Mouse (Mus musculus): ENCODE measurements at regions not wholly inside any gene's neighbourhood (a gene's known extent, or its start where the extent isn't known, plus 50 kb on each side); places are given as distances from the start of the nearest gene placed in this dataset.

GRCm38 (mm10) chr14:80249882-80250281 lies 266.0 kb downstream of the Olfm4 start:
- no peak for DNase-seq

DNA sequence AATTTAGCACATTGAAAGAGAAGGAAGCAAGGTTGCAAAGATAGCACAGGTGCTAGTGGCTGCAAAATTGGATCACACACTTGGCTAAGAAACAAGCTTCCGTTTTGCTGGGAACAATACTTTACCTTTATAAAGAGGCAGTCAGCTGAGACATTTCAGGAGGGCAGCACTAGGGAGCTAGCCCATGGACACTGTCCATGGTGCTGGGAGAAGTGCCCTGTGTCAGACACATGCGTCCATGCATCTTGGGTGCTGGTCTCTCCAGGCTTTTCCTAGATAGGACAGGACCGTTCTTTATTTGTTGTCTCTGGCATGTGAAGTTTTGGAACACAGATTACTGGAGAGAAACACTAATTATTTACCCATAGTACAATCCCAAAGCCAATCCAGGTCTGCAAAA lies 273.2 kb downstream of the Olfm4 start:
- no peak for DNase-seq

DNA sequence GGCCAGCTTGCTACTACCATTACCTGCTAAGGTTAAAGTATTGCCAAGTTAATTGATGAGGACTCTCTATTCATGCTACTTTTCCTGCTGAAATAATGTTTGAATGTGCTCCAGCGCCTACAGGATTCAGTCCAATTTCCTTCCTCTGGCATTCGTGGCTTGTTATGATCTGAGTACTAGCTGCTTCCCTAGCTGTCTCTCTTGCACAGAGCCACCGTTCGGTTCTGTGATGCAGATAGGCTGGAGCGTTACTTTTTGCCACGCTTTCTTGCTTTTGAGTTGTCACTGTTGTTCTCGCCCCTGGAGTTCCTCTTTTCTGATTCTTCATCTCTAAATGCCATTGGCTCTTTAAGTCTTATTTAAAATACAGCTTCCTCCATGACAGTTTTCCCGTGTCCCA lies 279.3 kb downstream of the Olfm4 start:
- no peak for DNase-seq

DNA sequence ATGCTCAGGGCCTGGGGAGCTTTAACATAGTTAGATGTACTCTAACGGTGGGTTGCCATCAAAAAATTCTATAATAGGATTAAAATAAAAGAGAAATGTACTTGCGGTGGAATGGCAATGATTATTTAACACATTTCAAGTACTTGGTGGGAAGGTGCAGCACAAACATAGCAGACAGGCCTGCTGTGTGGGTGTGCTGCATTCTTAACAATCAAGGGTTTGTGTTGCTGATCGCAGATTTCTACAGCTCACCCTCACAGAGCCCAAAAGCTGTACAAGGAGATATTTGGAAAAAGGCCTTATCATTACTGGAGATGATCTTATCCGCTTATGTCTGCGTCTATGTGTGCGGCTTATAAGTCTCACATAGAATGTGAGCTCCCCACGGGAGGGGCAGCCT lies 281.2 kb downstream of the Olfm4 start:
- no peak for DNase-seq

GRCm38 (mm10) chr14:80269179-80269951 lies 285.5 kb downstream of the Olfm4 start:
- DNase-seq, result peak; percentile 58

- peak; percentile 31 for DNase-seq
Observed at GRCm38 (mm10) chr14:80270063-80270462, 286.2 kb downstream of the Olfm4 start.

DNA sequence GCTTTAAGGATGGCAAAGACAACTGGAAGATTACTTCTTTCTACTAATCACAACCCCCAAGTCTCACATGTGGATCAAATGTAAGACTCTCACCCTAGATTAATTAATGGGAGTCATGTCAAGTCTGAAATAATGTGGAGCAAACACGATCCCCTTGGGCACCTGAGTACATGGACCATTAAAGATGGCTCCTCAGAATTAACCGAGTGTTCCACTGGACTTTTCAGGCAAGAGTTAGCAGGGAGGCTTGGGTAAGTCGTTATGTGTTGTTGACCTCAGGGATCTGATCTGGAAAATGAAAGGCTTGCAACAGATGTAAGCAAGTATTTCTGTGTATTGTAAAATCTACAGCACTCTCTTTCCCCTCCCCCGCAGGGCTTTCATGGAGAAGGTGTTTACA lies 296.3 kb downstream of the Olfm4 start:
- DNase-seq, result no peak

DNA sequence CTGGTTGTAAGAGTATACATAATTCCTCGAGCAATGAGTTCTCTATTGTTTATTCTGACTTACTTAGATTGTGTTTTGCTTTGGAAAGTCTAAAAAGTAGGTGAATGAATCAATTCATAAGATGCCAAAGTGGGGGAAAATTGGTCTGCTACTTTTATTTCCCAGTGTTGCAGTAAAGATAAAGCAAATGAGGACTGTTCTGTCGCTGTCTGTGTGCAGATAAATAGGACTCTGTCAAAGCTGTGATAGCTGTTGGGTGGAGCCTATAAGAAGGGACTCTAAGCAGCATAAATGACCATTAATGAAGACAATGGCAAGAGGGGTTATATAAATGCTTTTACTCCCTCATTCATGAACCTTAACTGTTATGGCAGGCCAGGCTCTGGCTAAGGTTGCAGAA lies 299.8 kb downstream of the Olfm4 start:
- DNase-seq, result no peak

GRCm38 (mm10) chr14:80291360-80291759 lies 307.5 kb downstream of the Olfm4 start:
- no peak for DNase-seq

DNA sequence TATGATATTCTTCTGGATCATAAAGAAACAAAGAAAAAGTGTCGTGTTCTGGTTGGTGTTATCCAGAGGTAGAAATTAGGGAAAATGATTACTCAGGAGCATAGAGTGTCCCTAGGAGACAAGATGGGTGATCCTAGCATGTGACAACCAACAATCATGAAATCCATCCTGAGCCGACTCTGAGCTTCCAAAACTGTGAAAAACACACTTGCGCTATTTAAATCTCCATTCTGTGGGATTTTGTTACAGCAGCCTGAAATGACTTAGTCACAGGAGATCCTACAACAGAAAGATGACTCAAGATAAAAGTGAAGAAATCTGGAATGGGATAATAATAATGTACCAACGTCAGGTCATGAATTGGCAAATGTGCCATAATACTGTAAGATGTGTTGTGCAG lies 309.5 kb downstream of the Olfm4 start:
- DNase-seq, result no peak

GRCm38 (mm10) chr14:80329651-80330050 lies 345.8 kb downstream of the Olfm4 start:
- no peak for DNase-seq

DNA sequence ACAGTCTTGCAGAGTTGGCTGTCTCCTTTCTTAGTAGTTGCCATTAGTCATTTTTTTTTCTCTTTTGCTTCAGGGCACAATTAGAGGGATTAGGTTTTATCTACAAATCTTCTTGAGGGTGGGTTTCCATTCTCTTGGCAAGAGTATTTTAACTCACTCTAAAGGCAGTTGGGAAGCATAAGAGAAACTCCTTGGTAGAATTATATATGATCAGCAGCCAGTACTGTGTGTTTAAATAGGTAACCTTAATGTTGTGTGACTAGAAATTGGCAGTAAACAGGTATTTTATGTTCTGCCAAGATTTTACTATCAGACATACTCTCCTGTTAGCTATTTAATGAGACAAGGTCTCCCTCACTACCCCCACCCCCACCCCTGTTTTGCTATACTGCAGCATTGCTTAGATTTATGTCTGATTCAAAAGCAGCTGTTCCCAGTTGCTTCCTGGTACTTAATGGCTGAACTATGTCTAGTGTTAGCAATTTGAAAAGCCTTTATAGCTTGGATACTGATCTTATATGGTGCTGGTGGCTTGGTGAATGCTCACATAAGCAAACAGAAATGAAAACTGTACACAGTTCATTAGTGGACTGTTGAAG lies 378.2 kb downstream of the Olfm4 start:
- DNase-seq, result no peak

DNA sequence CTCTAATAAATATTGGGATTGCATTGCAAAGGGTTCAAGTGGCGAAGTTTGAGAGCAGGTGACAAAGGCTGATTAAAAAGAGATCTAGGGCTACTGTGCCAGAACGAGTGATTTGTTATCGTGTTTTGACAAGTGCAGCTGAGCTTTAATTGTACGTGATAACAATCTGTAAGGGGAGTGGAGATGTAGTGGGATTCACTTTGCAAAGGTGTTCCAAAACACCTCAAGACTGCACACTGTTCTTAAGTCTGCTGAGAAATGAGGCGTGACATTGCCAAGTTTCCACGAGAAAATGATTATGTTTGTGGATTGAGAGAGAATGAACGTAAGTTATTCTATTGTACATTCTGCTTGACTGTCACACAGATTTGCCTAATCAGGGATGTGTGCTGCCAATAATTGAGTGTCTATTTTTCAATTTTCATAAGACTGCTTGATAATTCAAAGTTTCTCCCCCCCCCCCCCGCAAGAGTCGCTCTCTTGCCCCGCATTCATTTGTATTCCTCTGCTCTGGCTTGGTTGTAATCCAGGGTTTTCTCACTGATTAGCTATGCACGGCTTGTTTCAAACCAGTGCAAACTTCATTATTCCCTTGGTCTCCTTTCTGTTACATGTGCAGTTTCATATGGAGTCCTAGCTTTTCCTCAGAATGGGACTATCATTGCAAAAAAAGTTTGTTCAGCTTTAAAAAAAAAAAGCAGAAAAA lies 385.7 kb downstream of the Olfm4 start:
- no peak for DNase-seq

DNA sequence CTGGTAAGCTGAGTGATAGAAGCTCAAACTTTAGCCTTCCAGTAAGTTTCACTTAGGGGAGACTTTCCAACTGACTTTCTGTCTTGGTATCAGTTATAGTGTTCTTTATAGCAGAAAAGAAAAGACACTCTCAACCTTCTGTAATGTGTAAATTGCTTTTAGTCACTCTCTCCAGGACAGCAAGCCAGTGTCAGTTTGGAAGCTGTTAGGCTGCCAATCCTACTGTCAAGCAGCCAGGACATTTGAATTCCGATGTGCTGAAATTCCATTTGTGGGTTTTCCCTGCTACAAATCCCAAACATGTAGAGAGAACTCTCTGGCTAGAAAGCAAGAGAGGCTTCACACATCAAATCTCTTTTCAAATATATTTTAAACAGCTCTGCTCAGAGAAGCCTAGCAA lies 390.4 kb downstream of the Olfm4 start:
- no peak for DNase-seq

DNA sequence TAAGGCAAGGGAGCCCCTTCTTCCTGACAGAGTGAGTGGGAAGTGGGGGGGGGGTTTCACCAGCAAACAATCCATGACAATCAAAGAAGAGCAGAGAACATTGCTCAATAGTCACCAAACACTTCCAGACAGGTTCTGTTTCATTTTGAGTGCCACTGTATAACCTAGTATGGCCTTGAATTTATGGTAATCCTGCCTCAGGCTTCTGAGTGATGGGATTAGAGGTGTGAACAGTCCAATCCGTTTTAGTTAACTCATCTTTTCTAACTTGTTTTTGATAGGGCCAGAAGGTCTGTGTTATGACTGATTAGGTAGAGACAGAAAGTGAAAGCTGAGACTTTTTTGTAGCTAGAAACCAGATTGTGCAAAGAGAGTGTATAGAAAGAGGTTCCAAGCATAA lies 393.2 kb downstream of the Olfm4 start:
- DNase-seq, result no peak

GRCm38 (mm10) chr14:80391418-80391817 lies 407.5 kb downstream of the Olfm4 start:
- DNase-seq, result no peak

DNA sequence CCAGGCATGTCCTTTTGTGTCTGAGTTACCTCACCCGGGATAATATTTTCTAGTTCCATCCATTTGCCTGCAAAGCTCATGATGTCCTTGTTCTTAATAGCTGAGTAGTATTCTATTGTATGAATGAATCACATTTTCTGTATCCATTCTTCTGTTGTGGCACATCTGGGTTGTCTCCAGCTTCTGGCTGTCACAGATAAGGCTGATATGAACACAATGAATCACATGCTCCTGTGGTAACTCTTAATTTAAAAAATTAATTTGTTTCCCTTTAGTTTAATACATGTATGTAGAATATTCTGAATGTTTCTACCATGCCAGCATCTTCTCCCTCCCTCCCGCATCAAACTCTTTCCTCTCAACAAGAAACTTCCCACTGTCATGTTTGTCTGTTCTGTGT lies 424.4 kb downstream of the Olfm4 start:
- DNase-seq, result no peak

DNA sequence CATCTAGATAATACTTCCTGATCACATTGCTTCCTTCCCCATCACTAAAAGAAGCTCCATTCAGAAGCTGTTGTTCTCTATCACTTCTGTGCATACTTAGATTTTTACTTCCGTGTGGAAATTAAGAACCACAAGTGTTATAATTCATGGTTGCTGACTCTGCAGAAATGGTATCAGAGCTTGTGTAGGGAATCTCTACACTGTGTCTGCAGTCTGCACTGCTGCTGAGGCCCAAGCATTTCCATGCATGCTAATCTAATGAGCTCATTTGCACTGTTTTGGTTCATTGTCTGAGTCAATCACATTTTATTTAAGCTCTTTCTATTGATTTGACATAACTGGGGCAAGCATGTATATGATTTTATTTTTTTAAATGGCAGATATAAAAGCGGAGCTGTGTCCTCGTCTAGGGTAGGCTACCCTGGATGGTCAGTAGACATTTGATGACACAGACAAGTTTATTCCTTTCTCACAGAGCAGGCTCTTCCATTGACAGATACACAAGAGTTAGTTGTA lies 435.0 kb downstream of the Olfm4 start:
- DNase-seq, result no peak

GRCm38 (mm10) chr14:80443820-80444219 lies 459.9 kb downstream of the Olfm4 start:
- no peak for DNase-seq

GRCm38 (mm10) chr14:80471470-80471869 lies 487.6 kb downstream of the Olfm4 start:
- no peak for DNase-seq

- DNase-seq, result no peak
Observed at GRCm38 (mm10) chr14:80479918-80480317, 496.0 kb downstream of the Olfm4 start.

DNA sequence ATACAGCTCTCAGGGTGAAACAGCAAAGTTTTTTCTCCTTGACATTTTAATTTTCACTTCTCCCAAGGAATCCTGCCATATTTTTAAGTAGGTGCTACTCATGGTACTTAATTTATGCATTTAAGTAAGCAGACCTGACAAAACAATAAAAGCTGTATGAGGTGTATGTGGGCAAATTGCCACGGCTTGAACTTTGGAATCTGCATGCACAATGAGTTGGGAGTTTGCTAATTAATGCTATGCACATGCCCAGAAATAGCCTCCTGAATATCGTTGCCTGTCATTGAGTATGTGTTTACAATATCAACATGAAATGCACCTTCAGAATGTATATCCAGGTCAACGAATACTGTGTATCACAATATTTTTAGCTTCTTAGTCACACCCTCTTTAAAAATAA lies 498.9 kb downstream of the Olfm4 start:
- no peak for DNase-seq

- DNase-seq, result no peak
Observed at GRCm38 (mm10) chr14:80484256-80484655, 500.4 kb downstream of the Olfm4 start.

- no peak for DNase-seq
Observed at GRCm38 (mm10) chr14:80485149-80485548, 501.3 kb downstream of the Olfm4 start.

Data from cerebellum, adult 9-11 months (tissue).